Mouse (Mus musculus) liver, adult 2 months (tissue): ENCODE results near the gene Il17rd.

Experiments
- CTCF ChIP-seq: fragments of 200-500 bp; IDR thresholded peaks from 2 replicates; pipeline ENCODE4 v1.5.1; 2011; ENCODE audit warnings: low read depth, low read length, control low read depth
- POLR2A ChIP-seq: fragments of 200-500 bp; IDR thresholded peaks from 2 replicates; pipeline ENCODE4 v1.6.1; 2011; ENCODE audit warnings: low read length, control low read depth; ENCODE audit not compliant: insufficient read depth; ENCODE audit errors: extremely low read depth

DNA sequence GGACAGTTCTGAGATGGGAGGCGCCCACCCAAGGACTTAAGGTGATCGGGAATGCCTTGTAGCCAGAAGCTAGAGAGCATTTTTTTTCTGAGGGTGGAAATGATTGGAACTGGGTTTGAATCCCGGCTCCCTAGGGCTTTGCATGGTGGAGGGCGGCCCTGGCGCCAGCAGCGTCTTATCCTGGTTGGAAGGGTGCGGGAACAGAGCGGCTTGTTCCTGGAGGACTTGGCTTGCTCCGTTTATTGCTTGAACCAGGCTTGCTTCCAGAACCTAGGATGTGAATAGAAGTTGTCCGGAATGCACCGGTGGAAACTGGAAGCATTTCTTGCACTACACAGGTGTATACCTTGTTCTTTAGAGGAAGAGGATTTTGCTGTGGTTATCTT, 76.5 kb downstream of the Il17rd start:
- no peak for TF ChIP-seq CTCF
- no peak for TF ChIP-seq POLR2A
